Mouse (Mus musculus): ENCODE results near the gene Dguok. TPM values are rescaled to one million over a fixed set of nuclear protein-coding genes. Genes with fewer than 3 reads are reported as not detected.

The Dguok gene
- polyA plus RNA-seq, 1 experiment from 2014 or later, result 69.7 TPM

DNA sequence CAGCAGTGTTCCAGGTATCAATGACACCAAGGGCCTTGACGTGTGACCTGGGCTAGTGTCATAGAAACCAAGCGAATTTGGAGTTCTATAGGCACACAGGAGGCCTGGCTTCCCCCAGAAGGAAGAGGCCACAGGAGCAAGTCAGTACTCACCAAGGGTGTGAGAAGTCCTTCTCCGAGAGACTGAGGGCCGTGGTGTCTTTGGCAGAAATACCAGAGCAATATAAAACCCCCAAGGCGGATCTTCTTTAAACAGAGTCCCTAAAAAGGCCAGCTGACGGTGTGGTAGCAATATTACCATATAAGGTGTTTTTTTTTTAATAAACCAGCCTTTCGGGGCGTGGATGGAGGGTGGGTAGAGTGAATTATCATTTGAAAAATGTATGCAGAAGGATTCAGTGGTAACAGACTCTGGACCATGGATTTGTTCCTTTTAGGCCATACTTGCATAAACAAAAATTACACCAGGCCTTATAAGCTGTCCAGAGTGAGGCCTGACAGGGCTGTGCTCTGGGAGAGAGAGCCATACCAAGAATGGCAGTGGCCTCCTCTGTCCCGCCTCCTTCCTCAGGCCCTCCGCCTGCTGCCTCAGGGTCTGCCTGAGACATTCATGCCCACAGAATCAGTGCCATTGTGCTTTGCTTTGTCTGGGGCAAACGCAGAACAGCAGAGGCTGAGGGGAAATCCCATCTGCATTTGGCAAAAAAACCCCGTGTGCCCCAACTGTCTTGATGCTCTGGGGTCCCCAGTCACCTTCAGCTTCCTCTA is 29.4 kb upstream of the Dguok start, which contains the start of gene Actg2:
TSS of gene Actg2 (minus strand) at position 238 of the 767 bp plus-strand sequence.
- H3K27me3 ChIP-seq (ENCODE audit: insufficient read depth, low read length), result no peaks in the 10 kb centered on the region
- H3K4me2 ChIP-seq, result peak within 1 kb of the TSS; percentile 42; the same call in 1 of the 2 replicates
- H3K27ac ChIP-seq (ENCODE audit: low read depth), result peak within 1 kb of the TSS; percentile 78
- H3K9ac ChIP-seq, result peak within 1 kb of the TSS; percentile 32; the same call in 1 of the 2 replicates
- peak within 1 kb of the TSS; percentile 21 for H3K4me3 ChIP-seq (ENCODE audit: low read depth, low read length)
- no peaks in the 10 kb centered on the region for H3K4me1 ChIP-seq (ENCODE audit: insufficient read depth)
- no peaks in the 10 kb centered on the region for H3K36me3 ChIP-seq (ENCODE audit: insufficient read depth)
- DNase-seq, result peak; percentile 57
- H3K9me3 ChIP-seq (ENCODE audit: low read depth, low read length), result no peaks in the 10 kb centered on the region
- peak; percentile 78 for ATAC-seq (ENCODE audit: insufficient read depth)
- no peak for TF ChIP-seq CTCF (IDR thresholded peaks at IDR 0.05; ENCODE audit: low read depth)
- WGBS, result 46% methylated on average over 12 of the region's 12 CpGs

DNA sequence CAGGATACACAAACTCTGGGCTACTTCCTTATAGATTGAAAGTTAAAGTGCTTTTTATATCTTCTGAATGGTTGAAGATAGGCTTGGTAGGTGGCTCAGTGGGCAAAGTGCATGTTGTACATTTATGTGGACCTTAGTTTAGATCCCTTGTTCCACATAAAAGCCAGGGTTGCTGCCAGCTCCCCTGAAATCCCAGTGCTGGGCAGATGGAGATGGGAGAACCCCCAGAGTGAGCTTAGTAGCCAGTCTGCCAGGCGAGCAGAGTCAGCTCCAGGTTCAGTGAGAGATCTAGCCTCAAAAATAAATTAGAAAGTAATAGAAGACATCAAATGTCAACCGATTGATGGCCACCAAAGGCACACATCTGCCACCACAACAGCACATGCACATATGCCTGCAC is 25.8 kb upstream of the Dguok start:
- Histone ChIP-seq H3K27ac (ENCODE audit: low read depth) (no peak overlapping the region), H3K4me2 (peak overlapping the region; percentile 42), H3K9me3 (ENCODE audit: low read depth, low read length) (no peaks in the 10 kb centered on the region), H3K4me3 (ENCODE audit: low read depth, low read length) (no peak overlapping the region), H3K36me3 (ENCODE audit: insufficient read depth) (no peaks in the 10 kb centered on the region), H3K9ac (no peak overlapping the region), H3K27me3 (ENCODE audit: insufficient read depth, low read length) (no peaks in the 10 kb centered on the region), H3K4me1 (ENCODE audit: insufficient read depth) (no peaks in the 10 kb centered on the region)
- WGBS, result 80% methylated on average over 2 of the region's 2 CpGs
- DNase-seq, result no peak
- no peak for ATAC-seq (ENCODE audit: insufficient read depth)
- no peak for TF ChIP-seq CTCF (IDR thresholded peaks at IDR 0.05; ENCODE audit: low read depth)

DNA sequence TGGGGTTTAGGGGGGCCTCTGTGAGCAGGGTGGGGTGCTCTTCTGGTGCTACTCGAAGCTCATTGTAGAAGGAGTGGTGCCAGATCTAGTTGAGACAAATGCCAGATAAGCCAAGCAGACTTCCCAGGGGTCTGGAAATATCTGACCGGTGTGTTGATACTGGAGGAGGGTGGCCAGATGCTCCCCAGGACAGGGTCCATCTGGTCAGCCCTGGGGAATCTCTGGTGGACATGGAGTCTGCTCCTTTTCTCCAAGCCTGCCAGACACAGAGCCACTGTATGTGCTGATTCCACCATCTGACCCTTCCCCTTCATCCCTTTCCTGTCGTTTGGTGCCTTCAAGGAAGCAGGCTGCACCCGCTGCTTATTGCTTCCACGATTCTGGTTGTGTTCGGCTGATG is 16.4 kb upstream of the Dguok start:
- ATAC-seq (ENCODE audit: insufficient read depth) (no peak), DNase-seq (no peak)
- Histone ChIP-seq H3K27ac (ENCODE audit: low read depth) (no peak overlapping the region), H3K9me3 (ENCODE audit: low read depth, low read length) (no peaks in the 10 kb centered on the region), H3K9ac (no peak overlapping the region), H3K4me1 (ENCODE audit: insufficient read depth) (no peaks in the 10 kb centered on the region), H3K36me3 (ENCODE audit: insufficient read depth) (no peaks in the 10 kb centered on the region), H3K4me3 (ENCODE audit: low read depth, low read length) (no peak overlapping the region), H3K4me2 (no peak overlapping the region), H3K27me3 (ENCODE audit: insufficient read depth, low read length) (no peaks in the 10 kb centered on the region)
- no peak for TF ChIP-seq CTCF (IDR thresholded peaks at IDR 0.05; ENCODE audit: low read depth)
- 25% methylated on average over 6 of the region's 6 CpGs for WGBS

DNA sequence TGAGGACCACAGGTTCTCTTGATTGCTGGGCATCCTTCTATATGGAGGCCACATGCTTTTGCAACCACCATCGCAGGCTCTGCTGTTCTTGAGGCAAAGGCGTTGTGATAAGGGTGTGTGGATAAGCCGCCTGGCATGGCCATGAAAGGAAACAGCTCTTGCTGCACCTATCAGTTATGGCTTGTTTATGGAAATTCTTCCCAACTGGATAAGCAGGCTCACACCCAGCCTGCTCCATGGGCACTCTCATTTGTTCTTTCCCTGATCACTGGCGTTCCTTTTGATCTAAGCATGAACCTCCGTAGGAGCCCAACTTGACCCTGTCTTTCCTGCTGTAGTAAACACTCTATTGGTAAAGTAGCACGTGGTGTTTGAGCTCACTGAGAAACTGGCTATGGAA is 15.0 kb upstream of the Dguok start:
- Histone ChIP-seq H3K9ac (no peak overlapping the region), H3K4me1 (ENCODE audit: insufficient read depth) (no peaks in the 10 kb centered on the region), H3K27ac (ENCODE audit: low read depth) (no peak overlapping the region), H3K36me3 (ENCODE audit: insufficient read depth) (no peaks in the 10 kb centered on the region), H3K27me3 (ENCODE audit: insufficient read depth, low read length) (no peaks in the 10 kb centered on the region), H3K9me3 (ENCODE audit: low read depth, low read length) (no peaks in the 10 kb centered on the region), H3K4me3 (ENCODE audit: low read depth, low read length) (no peak overlapping the region), H3K4me2 (no peak overlapping the region)
- DNase-seq (no peak), ATAC-seq (ENCODE audit: insufficient read depth) (no peak)
- WGBS, result 47% methylated on average over 6 of the region's 6 CpGs
- no peak for TF ChIP-seq CTCF (IDR thresholded peaks at IDR 0.05; ENCODE audit: low read depth)

DNA sequence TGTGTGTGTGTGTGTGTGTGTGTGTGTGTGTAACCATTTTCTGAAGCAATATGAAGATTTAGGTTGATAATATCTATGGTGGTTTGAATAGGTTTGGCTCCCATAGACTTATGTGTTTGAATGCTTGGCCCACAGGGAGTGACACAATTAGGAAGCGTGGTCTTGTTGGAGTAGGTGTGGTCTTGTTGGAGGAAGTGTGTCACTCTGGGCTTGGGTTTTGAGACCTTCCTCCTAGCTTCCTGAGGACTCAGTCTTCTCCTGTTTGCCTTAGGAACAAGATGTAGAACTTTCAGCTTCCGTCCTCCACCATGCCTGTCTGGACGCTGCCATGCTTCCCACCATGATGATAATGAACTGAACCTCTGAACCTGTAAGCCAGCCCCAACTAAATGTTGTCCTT is 11.9 kb upstream of the Dguok start:
- no peak overlapping the region for H3K9ac ChIP-seq
- DNase-seq (no peak), ATAC-seq (ENCODE audit: insufficient read depth) (no peak)
- 80% methylated on average over 3 of the region's 3 CpGs for WGBS
- no peaks in the 10 kb centered on the region for H3K9me3 ChIP-seq (ENCODE audit: low read depth, low read length)
- no peak overlapping the region for H3K27ac ChIP-seq (ENCODE audit: low read depth)
- no peak overlapping the region for H3K4me2 ChIP-seq
- no peak for TF ChIP-seq CTCF (IDR thresholded peaks at IDR 0.05; ENCODE audit: low read depth)
- H3K36me3 ChIP-seq (ENCODE audit: insufficient read depth), result no peaks in the 10 kb centered on the region
- H3K27me3 ChIP-seq (ENCODE audit: insufficient read depth, low read length), result no peaks in the 10 kb centered on the region
- H3K4me1 ChIP-seq (ENCODE audit: insufficient read depth), result no peaks in the 10 kb centered on the region
- no peak overlapping the region for H3K4me3 ChIP-seq (ENCODE audit: low read depth, low read length)

DNA sequence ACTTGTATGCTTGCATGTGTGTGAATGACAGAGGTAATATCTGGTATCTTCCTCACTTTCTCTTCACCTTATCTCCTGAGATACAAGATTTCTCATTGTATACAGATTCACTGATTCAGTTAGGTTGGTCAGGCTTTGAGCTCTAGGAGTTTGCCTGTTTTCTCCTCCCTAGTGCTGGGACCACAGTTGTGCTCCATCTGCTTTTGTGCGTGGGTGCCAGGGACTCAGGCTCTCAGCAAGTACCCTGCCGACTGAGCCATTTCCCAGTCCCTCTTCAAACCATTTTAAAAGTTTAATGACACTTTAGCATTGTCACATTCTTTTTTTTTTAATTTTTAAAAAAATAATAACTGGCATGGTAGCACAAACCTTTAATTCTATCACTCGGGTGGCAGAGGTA is 8.4 kb upstream of the Dguok start:
- no peak for TF ChIP-seq CTCF (IDR thresholded peaks at IDR 0.05; ENCODE audit: low read depth)
- Histone ChIP-seq H3K4me3 (ENCODE audit: low read depth, low read length) (no peak overlapping the region), H3K4me1 (ENCODE audit: insufficient read depth) (no peaks in the 10 kb centered on the region), H3K9me3 (ENCODE audit: low read depth, low read length) (no peaks in the 10 kb centered on the region), H3K27ac (ENCODE audit: low read depth) (no peak overlapping the region), H3K27me3 (ENCODE audit: insufficient read depth, low read length) (no peaks in the 10 kb centered on the region), H3K9ac (no peak overlapping the region), H3K36me3 (ENCODE audit: insufficient read depth) (no peaks in the 10 kb centered on the region), H3K4me2 (no peak overlapping the region)
- ATAC-seq (ENCODE audit: insufficient read depth), result no peak
- DNase-seq, result no peak
- WGBS, result 70% methylated on average over 3 of the region's 3 CpGs

DNA sequence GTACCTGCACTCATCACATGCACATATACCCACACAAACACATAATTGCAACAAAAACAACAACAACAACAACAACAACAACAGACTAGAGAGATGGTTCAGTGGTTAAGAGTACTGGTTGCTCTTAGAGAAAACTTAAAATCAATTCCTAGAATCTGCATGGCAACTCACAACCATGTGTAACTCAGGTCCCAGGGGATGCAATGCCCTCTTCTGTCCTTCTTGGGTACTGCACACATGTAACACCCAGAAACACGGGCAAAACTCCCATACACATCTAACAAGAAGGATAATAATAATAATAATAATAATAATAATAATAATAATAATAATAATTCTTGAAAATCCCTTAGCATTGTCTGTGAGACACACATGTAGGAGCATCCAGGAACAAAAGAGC is 5.7 kb upstream of the Dguok start:
- Histone ChIP-seq H3K4me3 (ENCODE audit: low read depth, low read length) (no peak overlapping the region), H3K4me1 (ENCODE audit: insufficient read depth) (no peaks in the 10 kb centered on the region), H3K9ac (no peak overlapping the region), H3K4me2 (no peak overlapping the region), H3K27me3 (ENCODE audit: insufficient read depth, low read length) (no peaks in the 10 kb centered on the region), H3K27ac (ENCODE audit: low read depth) (no peak overlapping the region), H3K36me3 (ENCODE audit: insufficient read depth) (no peaks in the 10 kb centered on the region), H3K9me3 (ENCODE audit: low read depth, low read length) (no peaks in the 10 kb centered on the region)
- WGBS, result 6% methylated on average over 1 of the region's 1 CpGs
- peak; percentile 81 for TF ChIP-seq CTCF (IDR thresholded peaks at IDR 0.05; ENCODE audit: low read depth)
- DNase-seq (peak; percentile 84), ATAC-seq (ENCODE audit: insufficient read depth) (0 out of 2 replicates have a peak, but pooled peaks have one; percentile 30)
